Mouse (Mus musculus) hindbrain, embryonic 10.5 days (tissue): ENCODE results near the gene Spink4. TPM values are rescaled to one million over a fixed set of nuclear protein-coding genes. Genes with fewer than 3 reads are reported as not detected.
"Not testable (repeated sequence)": the region's sequence is repeated elsewhere in the genome, so short reads cannot be mapped to it uniquely, and the experiment has no call there.

Source experiments
- DNase-seq: peaks from one replicate; pipeline ENCODE4 v3.0.0-alpha.2; 2017; ENCODE audit warnings: low spot score
- H3K27ac ChIP-seq: fragments of 300-500 bp; sonication (generic); 2 replicates; pipeline ENCODE4 v1.5.1; 2016; ENCODE audit warnings: mild to moderate bottlenecking, moderate library complexity
- H3K27me3 ChIP-seq: fragments of 300-500 bp; sonication (generic); 2 replicates; pipeline ENCODE4 v1.6.1; 2016; ENCODE audit warnings: mild to moderate bottlenecking; ENCODE audit not compliant: poor library complexity, insufficient read depth, severe bottlenecking
- H3K36me3 ChIP-seq: fragments of 300-500 bp; sonication (generic); 2 replicates; pipeline ENCODE4 v1.6.1; 2016; ENCODE audit warnings: mild to moderate bottlenecking, moderate library complexity
- H3K4me1 ChIP-seq: fragments of 300-500 bp; sonication (generic); replicated peaks from 2 replicates; pipeline ENCODE4 v1.6.1; 2016; ENCODE audit warnings: mild to moderate bottlenecking
- H3K4me3 ChIP-seq: fragments of 300-500 bp; sonication (generic); 2 replicates; pipeline ENCODE4 v1.5.1; 2016; ENCODE audit warnings: mild to moderate bottlenecking, moderate library complexity
- H3K9me3 ChIP-seq: fragments of 300-500 bp; sonication (generic); 2 replicates; pipeline ENCODE4 v1.6.1; 2016; ENCODE audit warnings: mild to moderate bottlenecking, moderate library complexity
- WGBS: fragments of 180-500 bp; shearing (Covaris S2); methylation state at CpG from one replicate; pipeline ENCODE4 v1.1.7; 2016; 5-methylcytosine and 5-hydroxymethylcytosine counted together
- polyA plus RNA-seq: library from polyadenylated mRNA; unstranded; fragments of >200 nt; fragmentation: Nextera tagmentation; extraction: Ambion mirVana; gene quantifications from 2 replicates; pipeline ENCODE4 v1.2.1, GENCODE M21; 2016

Gene Spink4
- polyA plus RNA-seq, 1 experiment from 2014 or later: not detected

- DNase-seq: no peak
- no peaks in the 10 kb centered on the region for H3K4me1 ChIP-seq
- no peaks in the 10 kb centered on the region for H3K27me3 ChIP-seq
- H3K4me3 ChIP-seq: no peak overlapping the region
- H3K27ac ChIP-seq: no peak overlapping the region
- no peaks in the 10 kb centered on the region for H3K36me3 ChIP-seq
- H3K9me3 ChIP-seq: no peaks in the 10 kb centered on the region
Observed at GRCm38 (mm10) chr4:40914287-40914867, 5.5 kb upstream of the Spink4 start.

GRCm38 (mm10) chr4:40915947-40916346 lies 3.9 kb upstream of the Spink4 start:
- H3K27me3 ChIP-seq: no peaks in the 10 kb centered on the region
- no peaks in the 10 kb centered on the region for H3K9me3 ChIP-seq
- WGBS: 66% methylated on average over 5 of the region's 5 CpGs
- no peaks in the 10 kb centered on the region for H3K4me1 ChIP-seq
- H3K36me3 ChIP-seq: no peaks in the 10 kb centered on the region
- DNase-seq: no peak
- no peak overlapping the region for H3K27ac ChIP-seq
- H3K4me3 ChIP-seq: no peak overlapping the region

GRCm38 (mm10) chr4:40916592-40917155 lies 3.2 kb upstream of the Spink4 start:
- Histone ChIP-seq H3K27ac (no peak overlapping the region), H3K4me1 (no peaks in the 10 kb centered on the region), H3K9me3 (no peaks in the 10 kb centered on the region), H3K4me3 (no peak overlapping the region), H3K36me3 (no peaks in the 10 kb centered on the region), H3K27me3 (no peaks in the 10 kb centered on the region)
- WGBS: 92% methylated on average over 7 of the region's 7 CpGs
- DNase-seq: no peak

GRCm38 (mm10) chr4:40920576-40920975 lies 724 bp downstream of the Spink4 start:
- Histone ChIP-seq H3K27me3 (no peaks in the 10 kb centered on the region), H3K9me3 (no peaks in the 10 kb centered on the region), H3K27ac (no peak overlapping the region), H3K36me3 (no peaks in the 10 kb centered on the region), H3K4me3 (no peak overlapping the region), H3K4me1 (no peaks in the 10 kb centered on the region)
- 79% methylated on average over 2 of the region's 2 CpGs for WGBS
- DNase-seq: no peak

GRCm38 (mm10) chr4:40921288-40921687 lies 1.4 kb downstream of the Spink4 start:
- no peaks in the 10 kb centered on the region for H3K36me3 ChIP-seq
- no peak for DNase-seq
- no peaks in the 10 kb centered on the region for H3K27me3 ChIP-seq
- no peaks in the 10 kb centered on the region for H3K4me1 ChIP-seq
- WGBS: 74% methylated on average over 3 of the region's 3 CpGs
- H3K9me3 ChIP-seq: no peaks in the 10 kb centered on the region
- no peak overlapping the region for H3K27ac ChIP-seq
- H3K4me3 ChIP-seq: no peak overlapping the region

- H3K4me1 ChIP-seq: no peaks in the 10 kb centered on the region
- H3K27ac ChIP-seq: no peak overlapping the region
- no peaks in the 10 kb centered on the region for H3K27me3 ChIP-seq
- no peaks in the 10 kb centered on the region for H3K9me3 ChIP-seq
- no peak for DNase-seq
- no peaks in the 10 kb centered on the region for H3K36me3 ChIP-seq
- no peak overlapping the region for H3K4me3 ChIP-seq
- WGBS: 85% methylated on average over 6 of the region's 6 CpGs
Observed at GRCm38 (mm10) chr4:40923087-40923651, 3.3 kb downstream of the Spink4 start.

- WGBS: 32% methylated on average over 3 of the region's 3 CpGs
Observed at GRCm38 (mm10) chr4:40925568-40925967, 5.7 kb downstream of the Spink4 start.

GRCm38 (mm10) chr4:40929046-40929445 lies 9.2 kb downstream of the Spink4 start:
- no peaks in the 10 kb centered on the region for H3K9me3 ChIP-seq
- peaks cover 25% of the 10 kb centered on the region for H3K36me3 ChIP-seq
- no peak overlapping the region for H3K27ac ChIP-seq
- DNase-seq: no peak
- 80% methylated on average over 7 of the region's 7 CpGs for WGBS
- H3K4me1 ChIP-seq: no peaks in the 10 kb centered on the region
- H3K4me3 ChIP-seq: no peak overlapping the region
- H3K27me3 ChIP-seq: no peaks in the 10 kb centered on the region

More at GRCm38 (mm10) chr4:40925568-40925967, 5.7 kb downstream of the Spink4 start:
- no peak for DNase-seq
- Histone ChIP-seq H3K9me3 (no peaks in the 10 kb centered on the region), H3K4me1 (no peaks in the 10 kb centered on the region), H3K27ac (no peak overlapping the region), H3K36me3 (no peaks in the 10 kb centered on the region), H3K4me3 (no peak overlapping the region), H3K27me3 (no peaks in the 10 kb centered on the region)

GRCm38 (mm10) chr4:40933694-40934093 lies 13.8 kb downstream of the Spink4 start:
- Histone ChIP-seq H3K27ac (no peak overlapping the region), H3K9me3 (no peaks in the 10 kb centered on the region), H3K4me1 (no peaks in the 10 kb centered on the region), H3K27me3 (no peaks in the 10 kb centered on the region), H3K36me3 (peaks cover 69% of the 10 kb centered on the region), H3K4me3 (no peak overlapping the region)
- DNase-seq: no peak
- WGBS: 89% methylated on average over 5 of the region's 5 CpGs

- H3K4me3 ChIP-seq, H3K4me1 ChIP-seq, H3K27me3 ChIP-seq, DNase-seq, H3K9me3 ChIP-seq, H3K27ac ChIP-seq: not testable (repeated sequence)
- 94% methylated on average over 3 of the region's 3 CpGs for WGBS
- H3K36me3 ChIP-seq: peaks cover 75% of the 10 kb centered on the region
Observed at GRCm38 (mm10) chr4:40934369-40934768, 14.5 kb downstream of the Spink4 start.

- WGBS: 93% methylated on average over 9 of the region's 9 CpGs
- Histone ChIP-seq H3K4me3 (no peak overlapping the region), H3K27me3 (no peaks in the 10 kb centered on the region), H3K4me1 (no peaks in the 10 kb centered on the region), H3K27ac (no peak overlapping the region), H3K9me3 (peaks cover 15% of the 10 kb centered on the region), H3K36me3 (peaks cover 95% of the 10 kb centered on the region)
- no peak for DNase-seq
Observed at GRCm38 (mm10) chr4:40936175-40936839, 16.5 kb downstream of the Spink4 start.

- no peaks in the 10 kb centered on the region for H3K4me1 ChIP-seq
- H3K4me3 ChIP-seq: no peak overlapping the region
- H3K27me3 ChIP-seq: no peaks in the 10 kb centered on the region
- no peak for DNase-seq
- WGBS: 94% methylated on average over 5 of the region's 5 CpGs
- H3K27ac ChIP-seq: no peak overlapping the region
- H3K36me3 ChIP-seq: peaks cover 98% of the 10 kb centered on the region
- peaks cover 15% of the 10 kb centered on the region for H3K9me3 ChIP-seq
Observed at GRCm38 (mm10) chr4:40938793-40939192, 18.9 kb downstream of the Spink4 start.

GRCm38 (mm10) chr4:40943651-40944050 lies 23.8 kb downstream of the Spink4 start:
- Histone ChIP-seq H3K27ac (no peak overlapping the region), H3K9me3 (peaks cover 15% of the 10 kb centered on the region), H3K4me3 (no peak overlapping the region), H3K27me3 (no peaks in the 10 kb centered on the region), H3K4me1 (peaks cover 12% of the 10 kb centered on the region), H3K36me3 (peaks cover 77% of the 10 kb centered on the region)
- WGBS: 98% methylated on average over 5 of the region's 5 CpGs
- DNase-seq: no peak
